Mouse (Mus musculus) urinary bladder, postnatal 36 days (tissue): Measurements from ENCODE around the gene Rnps1.
"Not testable (repeated sequence)": the region's sequence is repeated elsewhere in the genome, so short reads cannot be mapped to it uniquely, and the experiment has no call there.

Source experiments
- DNase-seq, 2 experiments: peaks; one replicate each; pipeline ENCODE4 v3.0.0; 2022; ENCODE audit warnings: low spot score in 2 of 2, mixed read lengths in 1 of 2

Gene Rnps1

DNA sequence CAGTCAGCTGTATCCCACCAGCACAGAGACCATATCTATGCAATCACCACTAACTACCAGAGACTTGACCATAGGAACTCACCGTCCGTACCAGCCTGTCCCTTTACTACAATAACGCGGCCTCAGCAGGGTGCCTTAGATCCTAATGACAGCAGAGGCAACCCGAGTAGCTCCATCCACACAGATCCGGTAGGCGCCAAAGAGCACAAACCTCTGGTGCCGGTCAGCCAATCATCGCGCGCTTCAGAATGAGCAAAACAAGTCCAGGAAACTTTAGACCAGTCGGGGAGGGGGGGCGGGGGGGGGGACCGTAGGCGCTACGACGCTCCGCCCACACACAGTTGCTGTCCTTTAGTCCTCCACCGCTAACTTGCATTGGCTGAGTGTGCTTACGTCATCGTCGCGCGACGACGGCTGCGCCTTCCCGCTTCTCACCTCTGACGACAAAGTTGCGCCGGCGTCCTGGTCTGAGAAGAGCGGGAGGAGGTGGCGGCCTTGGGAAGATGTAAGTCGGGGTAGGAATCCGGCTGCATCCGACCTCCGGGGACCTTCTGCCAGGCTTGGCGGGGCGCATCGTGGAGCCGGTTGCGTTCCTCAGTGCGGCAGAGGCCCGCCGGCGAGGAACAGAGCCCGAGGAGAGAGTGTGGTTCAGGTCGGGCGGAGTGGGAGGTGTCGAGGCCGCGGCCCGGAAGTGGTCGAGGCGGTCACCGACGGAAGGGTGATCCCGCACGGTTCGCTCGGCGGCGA, at the start of gene Rnps1:
Gene Rnps1 (plus strand): TSS at position 336 of the 747 bp plus-strand sequence.
- peak; percentile 88 to 91 for DNase-seq

DNA sequence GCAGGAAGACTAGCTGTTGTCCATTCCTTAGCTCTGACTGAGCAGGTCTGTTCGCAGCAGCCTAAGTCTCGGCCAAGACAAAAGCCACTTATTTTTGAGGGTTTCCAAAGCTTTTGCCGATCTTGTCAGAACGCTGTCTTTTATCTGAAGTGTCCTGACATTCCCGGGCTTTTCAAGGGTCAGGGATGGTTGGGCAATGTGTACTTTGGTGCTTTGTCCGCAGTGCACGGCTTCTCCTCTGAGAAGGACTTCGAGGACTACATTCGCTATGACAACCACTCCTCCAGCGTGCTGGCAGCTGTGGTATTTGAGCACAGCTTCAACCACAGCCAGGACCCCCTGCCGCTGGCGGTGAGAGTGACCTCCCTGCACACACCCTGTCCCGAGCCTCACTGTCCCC, 48.5 kb upstream of the Rnps1 start:
- no peak for DNase-seq

DNA sequence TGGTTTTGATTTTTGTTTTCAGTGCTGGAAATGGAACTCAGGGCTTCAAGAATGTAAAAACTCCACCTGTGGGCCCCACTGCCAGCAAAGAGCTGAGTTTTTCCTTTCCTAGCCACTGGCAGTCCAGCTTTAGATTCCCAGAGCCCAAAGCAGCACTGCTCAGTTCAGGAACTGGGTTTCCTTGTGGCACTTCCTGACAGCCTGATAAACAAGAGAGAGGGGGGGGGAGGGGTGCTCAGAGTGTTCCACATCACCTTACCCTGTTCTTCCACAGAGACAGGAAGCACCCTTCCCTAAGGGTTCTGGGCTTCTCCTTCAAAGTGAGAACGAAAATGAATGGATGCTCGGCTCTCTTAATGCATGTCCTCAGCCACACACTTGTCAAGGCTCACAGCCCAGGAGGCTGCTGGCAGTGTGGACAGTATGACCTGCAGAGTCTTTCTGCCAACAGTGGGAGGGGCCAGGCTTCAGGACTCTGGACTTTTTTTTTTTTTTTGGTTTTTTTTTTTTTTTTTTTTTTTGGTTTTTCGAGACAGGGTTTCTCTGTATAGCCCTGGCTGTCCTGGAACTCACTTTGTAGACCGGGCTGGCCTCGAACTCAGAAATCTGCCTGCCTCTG, 39.2 kb upstream of the Rnps1 start:
- no peak for DNase-seq

DNA sequence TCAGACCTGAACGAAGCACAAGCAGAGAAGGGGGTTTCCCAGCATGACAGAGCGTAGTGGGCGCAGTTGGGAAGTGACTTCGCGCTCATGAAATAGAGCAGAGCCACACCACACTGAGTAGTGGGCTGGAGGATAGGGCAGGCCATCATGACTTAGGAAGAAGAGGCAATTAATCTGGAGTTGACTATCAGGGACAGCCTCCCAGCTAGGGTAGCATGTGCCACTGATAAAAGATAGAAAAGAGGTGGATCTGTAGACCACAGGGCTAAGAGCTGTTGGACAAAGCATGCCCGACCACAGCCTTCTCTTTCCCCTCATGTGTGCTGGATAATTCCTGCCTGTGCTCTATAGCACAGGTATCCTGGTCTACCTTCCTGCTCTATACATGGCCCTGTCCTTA, 38.5 kb upstream of the Rnps1 start:
- no peak for DNase-seq

DNA sequence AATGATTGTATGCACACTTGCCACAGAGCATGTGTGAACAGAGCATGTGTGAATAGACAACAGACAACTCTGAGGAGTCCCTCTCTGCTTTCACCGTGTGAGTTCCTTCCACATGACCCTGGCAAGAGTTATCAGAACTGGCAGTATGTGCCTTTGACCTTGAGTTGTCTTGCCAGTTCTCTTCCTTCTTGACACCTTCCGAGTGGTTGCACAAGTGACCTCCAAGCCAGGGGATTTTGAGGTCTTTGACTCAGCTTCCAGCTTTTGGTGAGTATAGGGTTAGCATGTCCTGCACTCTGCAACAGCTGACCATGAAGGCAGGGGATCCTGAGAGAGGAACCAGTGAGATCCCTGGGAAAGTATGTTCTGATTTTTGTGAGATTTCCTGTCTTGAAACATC, 35.9 kb upstream of the Rnps1 start:
- DNase-seq, result no peak

DNA sequence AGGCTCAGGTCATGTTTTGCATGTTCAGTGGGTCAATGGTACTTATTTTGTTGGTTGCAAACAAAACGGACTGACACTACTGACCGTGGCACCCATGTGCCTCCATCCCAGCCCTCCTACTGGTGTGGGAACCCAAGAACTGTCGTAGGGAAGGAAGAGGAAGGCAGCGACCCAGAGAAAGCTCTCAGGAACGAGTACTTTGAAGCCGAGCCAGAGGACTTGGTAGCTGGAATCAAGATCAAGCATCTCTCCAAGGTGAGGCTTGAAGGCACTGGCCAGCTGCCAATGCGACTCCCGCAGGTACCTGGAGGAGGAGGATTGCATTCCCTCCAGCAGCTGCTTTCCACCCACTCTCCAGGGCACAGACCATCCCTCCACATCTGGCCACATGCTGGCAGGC, 30.6 kb upstream of the Rnps1 start:
- no peak for DNase-seq

DNA sequence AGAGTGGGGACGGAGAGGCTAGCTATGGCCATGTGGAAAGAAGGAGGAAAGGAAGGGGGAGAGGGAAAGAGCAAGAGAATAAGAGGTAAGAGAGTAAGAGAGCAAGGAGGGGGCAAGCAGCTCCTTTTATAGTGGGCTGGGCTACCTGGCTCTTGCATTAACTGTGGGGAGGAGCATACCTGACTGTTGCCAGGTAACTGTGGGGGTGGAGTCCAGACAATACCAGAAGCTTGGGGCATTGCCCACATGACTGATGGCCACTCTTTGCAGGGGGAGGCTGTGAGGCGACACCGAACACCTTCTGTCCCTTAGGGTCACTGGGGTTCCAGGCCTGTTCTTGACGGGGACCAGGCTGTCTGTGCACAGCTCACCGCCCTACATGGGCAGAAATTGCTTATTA, 25.7 kb upstream of the Rnps1 start:
- no peak for DNase-seq

DNA sequence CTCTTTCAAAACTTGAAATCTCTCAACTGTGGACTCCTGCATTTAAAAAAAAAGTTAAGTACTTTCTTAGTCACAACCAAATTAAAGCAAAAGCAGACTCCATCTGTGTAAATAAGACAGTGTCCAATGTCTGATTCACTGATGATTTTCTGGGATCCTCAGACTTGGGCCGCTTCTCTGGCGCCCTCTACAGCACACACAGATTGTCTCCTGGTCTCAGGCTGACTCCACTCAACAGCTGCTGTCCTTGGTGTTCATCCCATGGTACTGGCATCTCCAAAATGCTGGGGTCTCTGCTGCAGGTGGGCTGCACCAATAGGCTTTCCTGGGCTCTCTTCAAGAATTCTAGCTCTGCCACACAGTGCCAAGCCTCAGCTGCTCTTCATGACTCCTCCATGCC, 24.5 kb upstream of the Rnps1 start:
- DNase-seq, result peak; percentile 38 to 55

DNA sequence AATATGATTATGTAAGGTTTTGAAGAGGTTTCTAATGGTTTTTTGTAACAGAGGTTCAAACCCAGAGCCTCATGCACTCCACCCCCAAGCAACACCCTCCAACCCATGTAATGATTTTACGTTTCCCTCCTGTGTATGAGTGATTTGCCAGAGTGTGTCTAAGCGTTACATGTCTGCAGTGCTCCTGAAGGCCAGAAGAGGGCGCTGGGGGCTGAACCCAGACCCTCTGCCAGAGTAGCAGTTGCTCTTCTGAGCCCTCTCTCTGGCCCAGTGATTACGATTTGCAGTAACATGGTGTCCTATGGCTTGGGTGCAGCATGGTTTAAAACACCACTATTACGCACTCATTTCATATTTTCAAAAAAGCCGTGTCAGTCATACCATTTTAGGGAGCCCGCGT, 23.2 kb upstream of the Rnps1 start:
- no peak for DNase-seq

DNA sequence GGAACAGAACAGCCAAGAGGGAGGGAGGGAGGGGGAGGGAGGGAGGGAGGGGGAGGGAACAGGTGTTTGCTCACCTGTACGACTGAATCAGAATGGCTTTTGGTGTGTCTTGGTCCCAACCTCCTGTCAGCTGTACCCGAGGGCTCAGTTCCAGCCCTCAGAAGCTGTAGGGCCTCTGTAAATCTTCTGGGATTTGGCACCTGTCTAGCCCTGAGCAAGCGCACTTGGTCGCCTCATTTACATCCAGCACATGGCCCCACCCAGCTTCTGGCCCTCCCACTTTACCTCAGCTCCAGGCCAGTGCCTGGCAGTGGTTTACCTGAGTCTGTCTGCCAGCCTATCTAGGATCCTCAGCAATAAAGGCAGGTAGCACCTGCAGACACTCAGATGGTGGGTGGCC, 20.8 kb upstream of the Rnps1 start:
- no peak for DNase-seq

DNA sequence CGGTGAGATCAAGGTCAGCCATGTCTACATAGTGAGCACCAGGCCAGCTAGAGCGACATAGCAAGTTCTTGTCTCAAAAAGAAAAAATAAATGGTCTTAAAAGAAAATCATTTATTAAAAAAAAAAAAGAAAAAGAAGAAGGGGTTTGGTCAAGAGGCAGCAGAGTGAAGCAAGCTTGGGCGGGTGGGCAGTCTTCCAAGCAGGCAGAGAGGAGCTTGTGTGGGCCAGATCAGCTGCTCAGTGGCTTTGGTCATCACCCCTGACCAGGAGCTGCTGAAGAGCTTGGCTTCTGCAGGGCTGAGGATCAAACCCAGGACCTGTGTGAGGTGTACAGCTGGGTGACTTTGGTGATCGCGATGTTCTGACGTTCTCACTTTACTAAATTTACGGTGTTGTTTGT, 19.9 kb upstream of the Rnps1 start:
- DNase-seq, result peak in 1 of 2 experiments; percentile 53

DNA sequence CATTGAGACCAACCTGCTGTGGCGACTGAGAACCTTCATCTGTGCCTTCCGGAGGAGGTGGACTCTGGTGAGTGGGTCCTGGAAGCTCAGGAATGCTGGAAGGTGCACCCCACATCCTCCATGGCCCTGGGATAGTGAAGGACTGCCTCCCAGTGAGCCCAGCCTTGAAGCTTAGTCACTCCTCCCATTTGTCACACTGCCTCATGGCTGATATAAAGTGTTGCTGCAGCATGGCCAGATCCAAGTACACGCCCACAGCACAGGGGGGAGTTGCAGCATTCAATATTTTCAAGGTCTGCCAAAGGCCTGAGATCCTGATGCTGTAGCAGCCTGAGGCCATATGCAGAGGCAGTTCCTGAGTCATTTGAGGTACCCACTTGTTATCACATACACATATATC, 12.0 kb upstream of the Rnps1 start:
- no peak for DNase-seq

DNA sequence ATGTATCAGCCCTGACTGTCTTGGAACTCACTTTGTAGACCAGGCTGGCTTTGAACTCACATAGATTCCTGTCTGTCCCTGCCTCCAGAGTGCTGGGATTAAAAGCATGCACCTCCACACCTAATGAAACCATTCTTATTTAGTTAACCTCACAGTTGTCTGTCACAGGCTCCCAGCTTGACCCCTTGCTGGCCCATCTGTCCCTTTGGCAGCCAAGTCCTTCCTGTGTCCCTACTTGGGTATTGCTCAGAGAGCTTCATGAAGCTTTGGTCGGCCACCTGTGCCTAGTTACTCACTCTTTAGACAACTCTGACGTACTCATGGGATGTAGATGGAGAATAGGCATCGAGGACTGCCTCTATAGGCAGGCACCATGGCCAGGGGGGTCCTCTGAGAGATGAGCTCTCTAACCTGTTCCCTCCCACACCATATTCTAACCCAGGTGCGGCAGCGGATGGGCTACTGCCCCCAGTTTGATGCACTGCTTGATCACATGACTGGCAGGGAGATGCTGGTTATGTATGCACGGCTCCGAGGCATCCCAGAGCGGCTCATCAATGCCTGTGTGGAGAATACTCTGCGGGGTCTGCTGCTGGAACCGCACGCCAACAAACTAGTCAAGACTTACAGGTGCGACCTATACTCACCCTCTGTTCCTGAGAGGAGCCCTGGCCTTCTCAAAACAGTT, 7.1 kb upstream of the Rnps1 start:
- no peak for DNase-seq

DNA sequence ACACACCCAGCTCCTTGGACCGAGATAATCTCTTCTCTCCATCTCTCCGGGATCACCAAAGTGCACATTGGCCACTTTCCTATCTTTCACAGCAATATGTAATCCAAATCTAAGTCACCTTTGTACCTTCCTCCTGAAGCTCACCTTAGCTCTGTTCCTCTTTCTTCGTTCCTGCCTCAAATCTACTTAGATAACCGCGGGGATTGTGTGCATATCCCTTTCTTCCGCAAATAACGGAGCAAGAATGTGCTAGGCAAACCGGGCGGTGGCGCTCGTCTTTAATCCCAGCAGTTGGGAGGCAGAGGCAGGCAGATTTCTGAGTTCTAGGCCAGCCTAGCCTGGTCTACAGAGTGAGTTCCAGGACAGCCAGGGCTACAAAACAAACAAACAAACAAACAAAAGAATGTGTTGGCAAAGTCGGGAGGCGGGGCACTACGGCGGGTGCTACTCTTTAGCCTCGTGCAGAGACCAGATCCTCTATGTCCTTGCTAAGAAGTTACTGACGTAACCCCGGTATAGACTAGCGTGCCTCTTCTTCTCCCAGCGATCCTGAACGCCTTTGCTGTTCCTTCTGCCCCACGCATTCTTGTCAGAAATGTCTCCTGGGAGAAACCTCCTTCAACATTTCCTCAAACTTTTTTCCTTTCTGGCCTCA, 681 bp upstream of the Rnps1 start:
- DNase-seq, result no peak

DNA sequence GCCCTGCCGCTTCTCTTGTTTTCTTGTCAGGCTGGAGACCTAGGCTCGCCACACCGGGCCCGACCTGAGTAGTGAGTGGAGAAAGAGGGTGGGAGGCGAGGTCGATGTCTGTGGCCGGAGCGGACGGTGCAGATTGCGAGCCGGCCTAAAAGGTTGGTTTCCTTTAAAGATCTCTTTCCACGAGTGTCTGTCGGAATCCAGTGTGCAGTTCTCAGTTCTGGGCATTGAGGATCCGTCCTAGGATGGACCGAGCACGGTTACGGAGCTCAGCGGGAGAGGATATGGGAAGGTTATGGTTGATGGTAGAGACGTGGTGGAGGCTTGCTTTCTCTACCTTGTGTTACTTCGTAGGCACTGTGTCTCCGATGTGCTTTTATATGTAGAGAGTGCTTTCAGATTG, 646 bp downstream of the Rnps1 start:
- no peak for DNase-seq

DNA sequence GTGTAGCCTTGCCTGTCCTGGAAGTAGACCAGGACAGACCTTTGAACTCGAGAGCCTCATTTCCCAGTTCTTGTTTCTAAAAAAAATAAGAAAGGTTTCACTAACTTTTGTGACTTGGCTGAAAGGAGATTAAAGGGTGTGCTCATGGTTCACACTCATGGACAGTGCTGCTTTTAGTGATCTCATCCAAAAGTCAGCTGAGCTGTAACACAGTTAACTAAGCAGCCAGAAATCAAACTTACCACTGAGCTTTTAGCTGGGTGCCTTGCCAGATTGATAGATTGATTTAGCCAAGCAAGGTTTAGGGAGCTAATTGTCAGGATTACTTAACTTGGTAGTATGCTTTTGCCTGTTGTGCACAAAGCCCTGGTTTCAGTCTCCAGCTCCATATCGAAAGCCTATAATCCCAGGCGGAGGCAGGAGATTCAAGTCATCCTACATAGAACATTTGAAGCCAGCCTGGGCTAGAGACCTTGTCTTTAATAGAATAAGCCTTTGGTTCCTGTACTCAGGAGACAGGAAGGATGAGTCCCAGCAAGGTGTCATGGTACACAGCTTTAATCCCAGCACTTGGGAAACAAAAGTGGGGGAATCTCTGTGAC, 1.8 kb downstream of the Rnps1 start:
- no peak for DNase-seq

DNA sequence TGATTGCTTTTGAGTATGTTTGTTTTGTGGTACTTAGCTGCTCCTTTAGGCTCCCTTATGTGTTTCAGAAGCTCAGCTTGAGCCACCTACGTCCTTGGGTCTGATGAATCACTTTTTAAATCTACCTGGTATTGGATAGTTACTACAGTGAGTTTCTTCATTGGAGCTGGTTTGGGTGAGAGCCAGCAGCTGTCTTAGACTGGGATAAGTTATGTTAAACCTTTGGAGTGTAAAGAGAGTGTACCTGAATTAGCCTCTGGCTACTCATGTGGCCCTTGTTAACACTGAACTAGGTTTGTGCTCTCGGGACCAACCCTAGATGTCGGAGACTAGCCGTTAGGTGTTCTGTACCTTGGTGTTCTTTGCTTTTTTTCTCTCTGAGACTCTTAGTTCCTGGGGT, 8.7 kb downstream of the Rnps1 start:
- DNase-seq, result no peak

DNA sequence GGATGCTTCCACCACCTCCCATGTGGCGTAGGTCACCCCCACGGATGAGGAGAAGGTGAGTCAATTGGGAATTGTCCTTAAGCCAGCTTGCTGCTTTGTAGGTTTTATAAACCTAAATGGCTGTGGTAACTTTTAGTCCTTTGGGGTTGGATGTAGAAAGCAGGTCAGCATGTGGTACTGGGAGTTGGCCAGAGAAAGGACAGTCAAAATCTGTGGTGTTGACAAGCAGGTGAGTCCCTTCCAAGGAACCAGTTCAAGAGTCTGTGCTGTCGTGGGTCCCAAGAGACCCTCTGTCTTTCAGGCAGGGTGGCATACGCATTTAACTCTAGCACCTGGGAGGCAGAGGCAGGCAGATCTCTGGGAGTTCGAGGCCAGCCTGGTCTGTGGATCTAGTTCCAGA, 10.1 kb downstream of the Rnps1 start:
- DNase-seq, result no peak

DNA sequence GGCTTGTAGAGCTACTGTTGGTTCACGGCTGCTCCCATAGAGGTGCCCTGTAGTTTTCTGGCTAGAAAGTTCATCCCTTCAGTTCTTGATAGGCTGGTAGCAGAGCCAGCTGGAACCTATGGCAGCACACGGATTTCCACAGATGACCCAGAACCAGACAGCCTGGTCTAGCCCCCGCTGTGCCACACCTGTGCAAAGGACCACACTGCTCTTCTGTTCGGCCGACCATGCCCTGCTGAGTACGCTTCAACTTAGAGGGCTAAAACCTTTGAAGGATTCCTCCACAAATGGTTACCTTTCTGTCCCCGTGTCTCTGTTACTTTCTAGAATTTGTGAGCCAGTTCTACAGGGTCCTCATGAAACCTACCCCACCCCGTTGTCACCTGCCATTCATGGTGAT, 11.0 kb downstream of the Rnps1 start:
- not testable (repeated sequence) for DNase-seq

DNA sequence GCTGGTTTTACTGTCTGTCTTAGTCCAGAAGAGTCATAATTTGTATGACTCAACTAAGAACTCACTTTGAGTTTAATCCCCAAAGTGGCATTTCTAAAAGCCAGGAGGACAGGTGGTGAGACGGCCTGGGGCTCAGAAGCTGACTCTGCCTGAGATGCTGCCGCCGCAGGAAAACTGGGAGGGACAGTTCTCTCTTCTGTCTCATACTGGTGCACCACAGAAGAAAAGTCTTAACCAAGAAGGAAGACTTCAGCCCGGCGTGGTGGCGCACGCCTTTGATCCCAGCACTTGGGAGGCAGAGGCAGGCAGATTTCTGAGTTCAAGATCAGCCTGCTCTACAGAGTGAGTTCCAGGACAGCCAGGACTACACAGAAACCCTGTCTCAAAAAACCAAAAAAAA, 11.5 kb downstream of the Rnps1 start:
- no peak for DNase-seq

DNA sequence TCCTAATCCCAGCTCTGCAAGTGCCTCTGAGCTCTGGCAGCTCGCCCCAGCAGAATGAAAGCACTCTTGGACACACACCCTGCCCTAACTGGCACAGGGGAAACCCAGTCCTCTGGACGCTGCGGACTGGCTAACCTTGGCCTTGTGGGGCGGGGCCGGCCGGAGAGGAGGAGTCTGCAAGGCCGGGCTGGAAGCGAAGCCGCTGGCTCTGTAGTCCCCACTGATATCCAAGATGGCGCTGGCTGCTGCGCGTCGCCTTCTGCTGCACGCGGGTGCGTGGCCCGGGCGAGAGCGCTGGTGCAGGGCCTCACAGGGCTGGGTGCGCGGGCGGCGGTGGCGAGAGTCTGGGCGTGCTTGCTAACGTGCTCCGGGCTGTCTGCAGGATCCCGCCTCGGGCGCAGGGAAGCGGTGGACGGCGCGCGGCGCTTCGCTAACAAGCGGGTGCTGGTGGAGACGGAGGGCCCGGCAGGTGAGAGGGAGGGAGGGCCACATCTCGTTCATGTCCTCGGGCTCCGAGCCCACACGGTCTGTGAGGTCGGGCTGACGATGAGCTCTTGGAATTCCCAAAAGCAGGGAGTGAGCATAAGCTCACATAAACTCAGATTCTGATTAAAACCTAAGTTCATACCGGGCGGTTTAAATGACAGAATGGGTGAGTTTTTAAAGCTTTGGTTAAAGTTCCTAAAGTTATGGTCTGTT, 12.3 kb downstream of the Rnps1 start, which contains the start of gene Eci1:
Gene Eci1 (plus strand): TSS at position 171 of the 699 bp plus-strand sequence.
- peak; percentile 95 to 97 for DNase-seq
